Mouse (Mus musculus) gastrocnemius, adult 2 months (tissue): ENCODE data around the gene Rnh1. TPM values are rescaled to one million over a fixed set of nuclear protein-coding genes. Genes with fewer than 3 reads are reported as not detected.

Source experiments
- DNase-seq: peaks from one replicate; pipeline ENCODE4 v3.0.0; 2022
- H3K27ac ChIP-seq: fragments of 200-600 bp; 2 replicates; pipeline ENCODE4 v1.8.1; 2022; ENCODE audit warnings: mild to moderate bottlenecking
- H3K4me3 ChIP-seq: fragments of 200-600 bp; 2 replicates; pipeline ENCODE4 v1.8.1; 2022; ENCODE audit warnings: mild to moderate bottlenecking, moderate library complexity
- CTCF ChIP-seq: fragments of 200-600 bp; IDR thresholded peaks from 2 replicates; pipeline ENCODE4 v1.8.1; 2022; ENCODE audit warnings: antibody characterized with exemption, mild to moderate bottlenecking, moderate library complexity
- intact Hi-C: fragments of 180-260 bp; cut with DNase I; formaldehyde crosslinking; loops from one replicate; pipeline ENCODE4 v1.15.1; 2025
- total RNA-seq, 2 experiments: library from RNA; stranded (reverse); gene quantifications; 2 replicates each; pipeline ENCODE4 v1.2.3; 2021

The Rnh1 gene
- total RNA-seq, 2 experiments from 2014 or later, result 46.5 to 50.9 TPM

DNA sequence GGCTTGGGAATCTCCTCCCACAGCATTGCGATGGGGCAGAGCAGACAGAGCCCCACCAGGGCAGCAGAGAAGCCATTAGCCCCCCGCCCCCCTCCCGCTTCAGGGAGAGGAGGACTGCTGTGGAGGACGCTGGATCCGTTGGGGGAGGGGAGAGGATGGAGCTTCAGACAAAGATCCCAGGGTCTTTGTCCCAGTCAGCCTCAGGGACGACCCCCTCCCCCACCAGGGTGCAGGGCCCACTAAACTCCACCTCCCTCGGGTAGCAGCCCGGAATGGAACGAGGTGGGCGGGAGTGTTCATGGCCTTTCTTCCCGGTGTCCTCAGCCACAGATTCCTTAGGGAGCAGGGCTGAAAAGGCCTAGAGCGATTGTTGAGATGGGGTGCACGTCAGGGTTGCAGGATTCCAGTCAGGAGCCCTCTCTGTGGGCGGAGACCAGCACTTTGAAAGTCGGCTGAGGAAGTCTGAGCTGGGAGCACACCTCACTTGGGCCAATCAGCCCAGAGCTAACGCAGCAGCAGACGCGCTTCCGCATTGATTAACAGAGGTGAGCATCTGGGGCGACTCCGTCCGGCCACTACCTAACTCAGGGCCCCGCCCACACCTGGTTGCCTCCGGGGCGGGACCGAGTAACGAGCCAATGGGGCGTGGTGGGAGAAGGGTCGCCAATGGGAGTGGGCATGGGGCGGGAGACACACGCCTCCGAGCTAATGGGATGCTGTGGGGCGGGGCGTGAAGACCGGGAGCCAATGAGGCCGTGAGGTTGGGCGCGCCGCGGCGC, 42.6 kb upstream of the Rnh1 start, which contains the start of gene Rassf7:
Gene Rassf7 (plus strand): TSS at position 760 of the 779 bp plus-strand sequence.
- DNase-seq, result peak; percentile 91
- Histone ChIP-seq H3K4me3 (peak within 1 kb of the TSS; percentile 78), H3K27ac (peak within 1 kb of the TSS; percentile 57)
- TF ChIP-seq CTCF, result no peak
- intact Hi-C loops, result no loop called here

DNA sequence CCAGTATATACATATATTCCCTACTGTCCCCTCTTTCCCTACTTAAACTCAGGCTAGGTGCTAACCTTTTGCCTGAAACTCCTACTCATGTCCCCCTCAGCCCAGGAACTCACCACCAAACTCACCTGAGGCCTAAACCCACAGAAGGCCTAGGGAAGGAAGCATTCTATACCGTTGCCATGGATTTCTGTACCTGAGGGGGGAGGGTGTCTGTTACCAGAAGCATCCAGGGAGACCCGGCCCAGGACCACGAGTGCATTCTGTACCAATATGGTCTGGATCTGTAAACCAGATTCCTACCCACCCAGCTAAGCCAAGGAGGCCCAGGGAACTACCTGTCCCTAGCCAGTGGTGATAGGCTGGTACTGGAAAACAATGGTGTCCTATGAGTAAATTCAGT, 41.7 kb upstream of the Rnh1 start:
- intact Hi-C loops, result no loop called here
- Histone ChIP-seq H3K4me3 (no peak overlapping the region), H3K27ac (no peak overlapping the region)
- no peak for TF ChIP-seq CTCF
- no peak for DNase-seq

DNA sequence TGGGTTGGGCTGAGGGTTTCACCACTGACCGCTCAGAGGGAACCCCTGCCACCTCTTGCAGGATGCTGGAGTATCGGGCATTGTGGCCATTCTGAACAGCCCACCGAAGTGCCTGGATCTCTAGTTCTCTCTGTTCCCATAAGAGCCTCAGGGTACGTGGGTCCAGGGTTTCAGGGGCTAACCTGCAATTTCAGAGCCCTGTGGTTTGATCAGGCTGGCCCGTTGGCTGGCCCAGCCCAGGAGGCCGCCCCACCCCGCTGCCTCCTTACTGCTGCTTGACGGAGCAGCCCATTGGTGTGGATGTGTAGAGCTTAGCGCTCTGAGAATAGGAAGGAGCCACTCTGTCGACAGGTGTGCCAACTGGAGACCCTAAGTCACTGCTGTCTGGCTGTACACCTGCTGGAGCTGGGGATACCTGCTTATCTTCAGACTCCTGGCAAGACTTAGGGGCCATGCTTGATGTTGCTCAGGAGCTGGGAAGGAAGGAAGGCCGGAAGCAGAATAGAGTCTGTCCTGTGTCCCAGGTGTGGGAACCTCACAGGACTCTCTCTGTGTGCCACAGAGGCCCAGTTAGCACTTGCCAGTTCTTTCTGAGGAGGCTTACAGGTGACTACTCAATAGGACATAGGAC, 41.1 kb upstream of the Rnh1 start, which contains the start of gene Lmntd2:
Gene Lmntd2 (minus strand): TSS at position 476 of the 631 bp plus-strand sequence.
- DNase-seq, result no peak
- H3K27ac ChIP-seq, result no peak within 1 kb of the TSS
- no peak within 1 kb of the TSS for H3K4me3 ChIP-seq
- intact Hi-C loops, result no loop called here
- TF ChIP-seq CTCF, result no peak

DNA sequence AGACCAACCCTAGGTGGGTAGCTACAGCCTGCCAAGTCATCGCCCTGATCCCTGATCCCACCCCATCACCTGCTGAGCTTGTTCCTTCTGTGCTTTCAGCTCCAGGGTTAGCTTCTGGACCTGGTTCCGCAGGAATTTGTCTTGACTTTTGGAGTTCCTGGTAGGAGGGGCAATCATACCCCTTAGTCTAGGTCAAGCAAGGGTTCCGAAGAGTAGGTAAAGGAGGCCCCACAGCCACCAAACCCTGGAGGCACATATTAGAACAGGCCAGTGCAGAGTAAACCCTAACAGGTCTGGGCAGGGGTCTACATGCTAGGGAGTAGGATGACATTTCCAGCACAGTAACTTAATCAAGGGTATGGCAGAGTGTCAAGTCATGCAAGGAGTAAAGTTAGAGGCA, 40.5 kb upstream of the Rnh1 start:
- TF ChIP-seq CTCF, result no peak
- H3K27ac ChIP-seq, result no peak overlapping the region
- no peak overlapping the region for H3K4me3 ChIP-seq
- intact Hi-C loops, result no loop called here
- DNase-seq, result no peak

DNA sequence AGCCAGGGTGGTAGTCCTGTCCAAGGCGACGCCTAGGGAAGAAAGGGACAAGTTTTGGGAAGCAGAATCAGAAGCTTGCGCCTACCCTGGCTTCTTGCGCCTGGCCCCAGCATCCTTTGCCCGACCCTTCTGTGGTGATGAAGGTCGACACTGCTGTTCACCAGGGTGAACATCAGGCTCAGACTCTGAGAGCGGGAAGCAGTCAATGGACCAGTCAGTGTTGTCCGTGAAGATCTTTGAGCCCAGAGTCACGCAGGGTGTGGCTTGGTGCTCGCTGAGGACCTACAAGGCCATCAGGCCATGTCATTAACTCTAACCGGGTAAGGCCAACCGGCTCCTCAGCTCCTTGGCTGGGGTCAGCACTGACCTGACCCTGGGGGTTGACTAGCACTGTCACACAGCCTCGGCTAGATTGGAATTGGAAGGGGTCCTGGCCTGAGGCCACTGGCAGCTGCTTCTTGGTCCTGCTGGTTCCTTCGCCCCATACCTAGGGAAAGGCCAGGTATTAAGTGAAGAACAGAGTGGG, 38.0 kb upstream of the Rnh1 start:
- intact Hi-C loops, result no loop called here
- Histone ChIP-seq H3K4me3 (no peak overlapping the region), H3K27ac (no peak overlapping the region)
- no peak for TF ChIP-seq CTCF
- DNase-seq, result peak; percentile 17

DNA sequence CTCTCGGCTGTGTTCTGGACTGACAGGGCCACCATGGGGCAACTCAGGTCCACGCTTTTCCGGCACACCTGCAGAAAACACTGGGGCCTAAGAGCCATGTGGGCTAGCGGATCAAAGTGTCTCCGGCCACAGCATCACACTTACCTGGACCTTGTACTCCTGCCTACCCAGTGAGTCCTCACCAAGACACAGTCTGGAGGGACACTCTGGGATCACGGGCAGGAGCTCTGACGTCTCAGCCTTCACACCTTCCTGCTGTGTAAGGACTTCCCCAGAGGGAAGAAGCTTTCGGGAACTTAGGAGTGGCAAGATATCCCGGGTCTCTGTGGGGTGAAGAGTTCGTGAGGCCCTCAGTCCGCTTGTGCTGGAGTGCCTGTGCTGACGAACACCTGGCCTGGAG, 37.5 kb upstream of the Rnh1 start:
- Histone ChIP-seq H3K4me3 (no peak overlapping the region), H3K27ac (no peak overlapping the region)
- intact Hi-C loops, result no loop called here
- DNase-seq, result peak; percentile 6
- TF ChIP-seq CTCF, result no peak

DNA sequence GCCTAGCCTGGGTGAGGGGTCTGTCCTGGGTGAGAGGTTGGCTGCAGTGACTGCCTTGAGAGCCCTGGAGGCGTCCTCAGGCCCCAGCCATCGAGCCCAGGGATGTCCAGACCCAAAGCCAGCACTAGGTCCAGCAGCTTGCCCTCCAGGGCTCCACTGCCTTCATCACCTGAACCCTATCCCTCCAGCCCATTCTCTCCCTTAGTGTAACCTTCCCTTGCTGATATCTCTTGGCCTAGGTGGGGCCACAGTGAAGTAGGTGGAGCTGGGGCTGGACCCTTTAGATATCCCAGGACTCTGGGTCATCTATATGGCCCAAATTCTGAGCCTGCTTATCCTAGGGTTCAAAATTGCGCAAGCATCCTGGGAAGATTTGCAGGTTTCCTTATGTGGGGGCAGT, 36.9 kb upstream of the Rnh1 start:
- Histone ChIP-seq H3K4me3 (no peak overlapping the region), H3K27ac (no peak overlapping the region)
- no peak for TF ChIP-seq CTCF
- intact Hi-C loops, result no loop called here
- DNase-seq, result no peak

DNA sequence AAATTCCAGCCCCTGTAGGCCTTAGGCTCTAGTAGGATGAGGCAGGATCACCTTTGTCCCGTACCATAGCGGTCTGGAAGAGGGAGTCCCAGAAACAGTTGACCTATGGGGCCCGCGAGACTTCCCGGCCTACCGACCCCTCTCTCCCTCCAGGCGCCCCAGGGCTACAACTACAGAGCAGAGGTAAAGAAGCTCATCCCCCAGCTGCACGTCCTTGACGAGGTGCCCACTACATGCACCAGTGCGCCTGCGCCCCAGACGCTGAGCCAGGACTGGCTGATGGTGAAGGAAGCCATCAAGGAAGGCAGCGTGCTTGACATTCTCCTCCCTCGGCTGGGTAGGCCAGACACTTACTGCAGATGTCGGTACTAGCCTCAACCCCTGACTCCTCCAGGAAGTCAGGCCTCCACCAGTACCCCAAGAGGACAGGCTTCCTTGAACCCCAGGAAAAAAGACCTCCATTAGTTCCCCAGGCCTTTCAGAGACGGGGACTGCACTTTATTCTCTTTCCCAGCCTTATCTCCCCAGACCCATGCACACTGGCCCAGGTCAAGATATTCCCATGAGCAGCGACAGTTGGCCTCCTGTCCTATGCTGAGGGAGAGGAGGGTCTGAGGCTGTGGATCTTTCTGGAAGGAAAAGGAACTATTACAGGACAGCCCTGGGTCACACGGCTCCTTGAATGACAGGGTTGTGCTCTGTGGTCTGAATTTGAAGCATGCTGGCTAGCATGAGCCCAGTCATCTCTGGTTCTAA, 33.7 kb upstream of the Rnh1 start:
- Histone ChIP-seq H3K27ac (no peak overlapping the region), H3K4me3 (no peak overlapping the region)
- intact Hi-C loops, result no loop called here
- TF ChIP-seq CTCF, result no peak
- DNase-seq, result peak; percentile 13

DNA sequence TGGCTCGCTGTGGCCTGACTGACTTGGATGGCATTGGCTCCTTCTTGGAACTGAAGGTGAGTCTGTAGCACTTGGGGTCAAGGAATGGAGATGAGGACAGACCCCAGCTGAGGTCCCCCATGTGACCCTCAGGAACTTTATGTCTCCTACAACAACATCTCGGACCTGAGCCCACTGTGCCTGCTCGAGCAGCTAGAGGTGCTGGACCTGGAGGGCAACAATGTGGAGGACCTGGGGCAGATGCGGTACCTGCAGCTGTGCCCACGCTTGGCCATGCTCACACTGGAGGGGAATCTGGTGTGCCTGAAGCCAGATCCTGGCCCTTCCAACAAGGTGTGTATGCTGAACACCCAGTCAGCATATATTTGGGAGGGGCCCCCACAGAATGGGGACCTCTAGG, 32.8 kb upstream of the Rnh1 start:
- DNase-seq, result peak; percentile 10
- no peak overlapping the region for H3K4me3 ChIP-seq
- intact Hi-C loops, result no loop called here
- TF ChIP-seq CTCF, result no peak
- H3K27ac ChIP-seq, result no peak overlapping the region

DNA sequence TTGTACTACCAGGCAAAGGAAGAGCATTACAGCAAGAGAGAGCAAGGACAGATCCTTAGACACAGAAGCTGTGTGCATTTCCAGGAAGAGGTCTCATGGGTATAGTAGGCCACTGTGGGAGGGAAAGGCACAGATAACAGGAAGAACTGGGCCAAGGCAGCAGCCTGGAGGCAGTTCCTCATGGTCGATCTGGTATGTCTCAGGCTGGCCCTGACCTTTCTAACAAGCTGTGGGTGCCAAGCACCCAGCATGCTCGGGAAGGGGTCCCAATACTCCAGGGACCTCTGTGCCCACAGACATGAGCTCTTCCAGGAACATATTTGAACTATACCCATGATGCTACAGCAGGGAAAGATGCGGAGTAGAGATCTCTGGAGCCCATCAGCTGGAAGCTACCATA, 31.9 kb upstream of the Rnh1 start:
- peak; percentile 4 for DNase-seq
- Histone ChIP-seq H3K4me3 (no peak overlapping the region), H3K27ac (no peak overlapping the region)
- no peak for TF ChIP-seq CTCF
- intact Hi-C loops, result no loop called here

DNA sequence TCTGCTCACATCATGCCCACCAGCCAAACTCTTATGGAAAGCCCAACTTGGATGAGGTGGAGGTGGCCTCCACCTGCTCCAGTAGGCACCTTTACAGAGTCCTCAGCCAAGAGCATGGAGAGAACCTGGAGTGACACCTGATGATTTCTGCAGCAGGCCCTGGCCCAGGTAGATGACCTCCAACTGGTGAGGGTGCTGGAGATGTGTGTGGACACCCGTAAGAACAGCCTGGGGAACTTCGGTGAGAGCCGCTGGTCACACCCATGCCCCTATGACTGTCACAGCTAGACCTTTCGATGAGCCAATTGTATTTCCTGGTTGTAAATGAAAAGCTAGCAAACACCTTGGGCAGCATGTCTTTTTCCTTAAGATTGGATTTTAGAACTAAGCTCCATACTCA, 25.5 kb upstream of the Rnh1 start:
- no peak for TF ChIP-seq CTCF
- no peak for DNase-seq

DNA sequence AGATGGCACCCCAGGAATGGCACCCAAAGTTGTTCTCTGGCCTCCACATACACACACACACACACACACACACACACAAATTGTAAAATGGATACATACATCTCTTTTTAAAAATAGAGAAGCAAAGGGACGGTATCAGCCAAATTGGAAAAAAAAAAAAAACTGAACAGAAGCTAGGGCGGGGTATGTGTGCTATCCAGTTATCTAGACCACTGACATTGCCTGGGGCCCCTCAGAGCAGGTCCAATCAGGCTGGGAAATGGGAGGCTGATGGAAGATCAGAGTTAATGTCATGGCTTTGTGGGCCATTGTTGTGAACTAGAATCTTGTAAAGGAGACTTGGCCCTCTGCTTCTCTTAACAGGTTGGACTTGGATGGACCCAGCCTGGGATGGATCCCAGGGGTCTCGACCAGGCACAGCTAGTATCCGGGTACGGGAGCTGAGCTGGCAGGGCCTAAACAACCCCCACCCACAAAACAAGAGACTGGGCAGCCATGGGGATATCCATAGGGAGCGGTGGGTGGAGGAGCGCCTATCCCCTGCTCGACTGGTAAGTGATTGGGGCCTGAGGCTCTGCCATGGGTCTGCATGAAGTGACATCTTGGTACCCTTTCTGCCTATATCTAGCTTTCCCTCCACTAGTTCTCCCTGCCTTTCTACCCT, 24.1 kb upstream of the Rnh1 start:
- intact Hi-C loops, result no loop called here
- Histone ChIP-seq H3K4me3 (no peak overlapping the region), H3K27ac (no peak overlapping the region)
- DNase-seq, result no peak
- TF ChIP-seq CTCF, result no peak

More for the DNA sequence above, 25.5 kb upstream of the Rnh1 start:
- no peak overlapping the region for H3K27ac ChIP-seq
- intact Hi-C loops, result no loop called here
- no peak overlapping the region for H3K4me3 ChIP-seq
